Mouse (Mus musculus): ENCODE results near the gene 7420426K07Rik. TPM values are rescaled to one million over a fixed set of nuclear protein-coding genes. Genes with fewer than 3 reads are reported as not detected.

7420426K07Rik gene
- polyA plus RNA-seq, 1 experiment from 2014 or later: not detected

DNA sequence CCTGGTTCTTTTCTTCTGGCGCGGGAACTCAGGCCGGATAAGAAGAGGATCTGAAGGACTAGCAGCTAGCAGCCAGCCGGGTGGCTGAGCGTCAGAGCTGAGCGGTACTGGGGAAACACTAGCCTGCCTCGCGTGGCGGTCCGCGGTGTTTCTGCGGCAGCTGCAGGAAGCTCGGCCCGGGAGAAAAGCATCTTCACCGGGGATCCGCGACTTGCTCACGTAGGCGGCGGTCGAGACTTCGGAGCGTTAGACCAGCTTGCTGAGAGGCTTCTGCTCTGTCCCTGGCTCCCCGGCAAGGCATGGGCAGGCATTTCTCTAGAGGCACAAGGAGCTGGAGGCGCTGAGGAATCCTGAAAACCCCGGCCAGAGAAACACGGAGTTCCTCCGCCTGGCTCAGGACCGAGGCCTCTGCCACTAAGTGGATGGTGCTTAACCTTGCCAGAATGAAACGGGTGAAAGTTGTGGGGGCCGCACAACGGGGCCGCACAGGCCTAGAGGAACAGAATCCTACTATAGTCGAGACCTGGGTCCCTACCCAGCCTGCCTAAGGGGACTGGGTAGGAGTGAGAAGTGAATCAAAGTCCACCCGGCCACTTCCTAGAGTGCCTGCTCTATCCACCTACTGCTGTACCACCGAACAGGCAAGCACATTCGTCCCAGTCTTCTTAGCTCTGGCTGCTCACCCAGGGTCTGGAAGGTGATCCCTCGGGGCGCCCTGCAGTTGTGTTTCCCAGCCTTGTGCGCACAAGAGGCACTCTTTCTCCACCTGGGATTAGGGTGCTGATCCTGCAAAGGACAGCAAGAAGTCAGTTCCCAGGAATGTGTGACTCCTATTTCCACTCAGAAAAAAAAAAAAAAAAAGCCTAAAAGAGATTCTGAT lies 49.5 kb downstream of the 7420426K07Rik start:
- Histone ChIP-seq H3K4me3 (ENCODE audit: low read depth, low read length) (no peak overlapping the region), H3K27ac (ENCODE audit: low read depth) (no peak overlapping the region), H3K4me1 (ENCODE audit: insufficient read depth) (peaks cover 14% of the 10 kb centered on the region), H3K36me3 (replicated peaks; ENCODE audit: insufficient read depth, low read length) (no peaks in the 10 kb centered on the region), H3K27me3 (ENCODE audit: insufficient read depth, low read length) (peaks cover 74% of the 10 kb centered on the region), H3K9me3 (ENCODE audit: low read length) (no peaks in the 10 kb centered on the region), H3K4me2 (ENCODE audit: low read depth, low read length) (no peak overlapping the region), H3K9ac (replicated peaks) (no peak overlapping the region)
- DNase-seq (no peak), ATAC-seq (no peak)
- 2% methylated on average over 40 of the region's 40 CpGs for WGBS (ENCODE audit: insufficient replicate concordance)
- TF ChIP-seq EP300 (IDR thresholded peaks at IDR 0.05; ENCODE audit: low read depth): no peak
- no peak for TF ChIP-seq CTCF (IDR thresholded peaks at IDR 0.05; ENCODE audit: low read depth)

- no peak for ATAC-seq
These were observed 50.4 kb downstream of the 7420426K07Rik start for GRCm38 (mm10) chr9:98953291-98953690.

GRCm38 (mm10) chr9:98953830-98954229 lies 50.9 kb downstream of the 7420426K07Rik start:
- Histone ChIP-seq H3K27me3 (ENCODE audit: insufficient read depth, low read length) (peaks cover 88% of the 10 kb centered on the region), H3K9me3 (ENCODE audit: low read length) (no peaks in the 10 kb centered on the region), H3K4me1 (ENCODE audit: insufficient read depth) (peaks cover 14% of the 10 kb centered on the region), H3K9ac (replicated peaks) (no peak overlapping the region), H3K4me2 (ENCODE audit: low read depth, low read length) (no peak overlapping the region), H3K4me3 (ENCODE audit: low read depth, low read length) (no peak overlapping the region), H3K27ac (ENCODE audit: low read depth) (no peak overlapping the region), H3K36me3 (replicated peaks; ENCODE audit: insufficient read depth, low read length) (no peaks in the 10 kb centered on the region)
- no peak for TF ChIP-seq EP300 (IDR thresholded peaks at IDR 0.05; ENCODE audit: low read depth)
- no peak for TF ChIP-seq CTCF (IDR thresholded peaks at IDR 0.05; ENCODE audit: low read depth)
- no peak for DNase-seq
- WGBS (ENCODE audit: insufficient replicate concordance): 5% methylated on average over 9 of the region's 9 CpGs
- no peak for ATAC-seq

More at GRCm38 (mm10) chr9:98953291-98953690, 50.4 kb downstream of the 7420426K07Rik start:
- no peak overlapping the region for H3K4me3 ChIP-seq (ENCODE audit: low read depth, low read length)
- peaks cover 14% of the 10 kb centered on the region for H3K4me1 ChIP-seq (ENCODE audit: insufficient read depth)
- no peak for DNase-seq
- TF ChIP-seq EP300 (IDR thresholded peaks at IDR 0.05; ENCODE audit: low read depth) (no peak), CTCF (IDR thresholded peaks at IDR 0.05; ENCODE audit: low read depth) (no peak)
- H3K36me3 ChIP-seq (replicated peaks; ENCODE audit: insufficient read depth, low read length): no peaks in the 10 kb centered on the region
- H3K27ac ChIP-seq (ENCODE audit: low read depth): no peak overlapping the region
- no peak overlapping the region for H3K4me2 ChIP-seq (ENCODE audit: low read depth, low read length)
- peaks cover 83% of the 10 kb centered on the region for H3K27me3 ChIP-seq (ENCODE audit: insufficient read depth, low read length)
- no peak overlapping the region for H3K9ac ChIP-seq (replicated peaks)
- 1% methylated on average over 4 of the region's 4 CpGs for WGBS (ENCODE audit: insufficient replicate concordance)
- no peaks in the 10 kb centered on the region for H3K9me3 ChIP-seq (ENCODE audit: low read length)

Other genes with a start within 250 kb of the 7420426K07Rik start
- gene Prr23a1, start 60.6 kb upstream of the 7420426K07Rik start, polyA plus RNA-seq (2015; fragmentation: Nextera tagmentation; extraction: Ambion mirVana): not detected in 2 replicates
- gene Prr23a2, start 46.6 kb upstream of the 7420426K07Rik start, polyA plus RNA-seq (2015; fragmentation: Nextera tagmentation; extraction: Ambion mirVana): not detected in 2 replicates
- not detected in 2 replicates for gene Prr23a3, start 38.4 kb upstream of the 7420426K07Rik start, polyA plus RNA-seq (2015; fragmentation: Nextera tagmentation; extraction: Ambion mirVana)
- not detected in 2 replicates for gene Foxl2, start 52.2 kb downstream of the 7420426K07Rik start, polyA plus RNA-seq (2015; fragmentation: Nextera tagmentation; extraction: Ambion mirVana)
- gene Faim, start 83.3 kb downstream of the 7420426K07Rik start, polyA plus RNA-seq (2015; fragmentation: Nextera tagmentation; extraction: Ambion mirVana): 16.2 and 16.7 TPM in 2 replicates
- 0.07 TPM in 1 of 2 replicates, not detected in the other for gene Gm1123, start 132.6 kb downstream of the 7420426K07Rik start, polyA plus RNA-seq (2015; fragmentation: Nextera tagmentation; extraction: Ambion mirVana)
- 2.0 and 2.3 TPM in 2 replicates for gene Pik3cb, start 237.5 kb downstream of the 7420426K07Rik start, polyA plus RNA-seq (2015; fragmentation: Nextera tagmentation; extraction: Ambion mirVana)

All from liver, postnatal 0 days (tissue).